Mouse (Mus musculus): ENCODE data around the gene Pknox2. TPM values are rescaled to one million over a fixed set of nuclear protein-coding genes. Genes with fewer than 3 reads are reported as not detected.

The Pknox2 gene
- polyA plus RNA-seq, 1 experiment from 2014 or later: 0.18 TPM

- 80% methylated on average over 3 of the region's 3 CpGs for WGBS (ENCODE audit: insufficient replicate concordance)
- H3K27ac ChIP-seq (ENCODE audit: low read depth): no peak overlapping the region
- H3K9me3 ChIP-seq (ENCODE audit: low read length): no peaks in the 10 kb centered on the region
- no peak overlapping the region for H3K4me3 ChIP-seq (ENCODE audit: low read depth, low read length)
- DNase-seq: no peak
- no peaks in the 10 kb centered on the region for H3K27me3 ChIP-seq (ENCODE audit: insufficient read depth, low read length)
- H3K4me1 ChIP-seq (ENCODE audit: insufficient read depth): no peaks in the 10 kb centered on the region
- H3K36me3 ChIP-seq (replicated peaks; ENCODE audit: insufficient read depth, low read length): no peaks in the 10 kb centered on the region
- H3K4me2 ChIP-seq (ENCODE audit: low read depth, low read length): no peak overlapping the region
- TF ChIP-seq EP300 (IDR thresholded peaks at IDR 0.05; ENCODE audit: low read depth) (no peak), CTCF (IDR thresholded peaks at IDR 0.05; ENCODE audit: low read depth) (peak; percentile 42)
- ATAC-seq: no peak
- H3K9ac ChIP-seq (replicated peaks): no peak overlapping the region
These were observed 112.0 kb downstream of the Pknox2 start for GRCm38 (mm10) chr9:37035248-37035647.

DNA sequence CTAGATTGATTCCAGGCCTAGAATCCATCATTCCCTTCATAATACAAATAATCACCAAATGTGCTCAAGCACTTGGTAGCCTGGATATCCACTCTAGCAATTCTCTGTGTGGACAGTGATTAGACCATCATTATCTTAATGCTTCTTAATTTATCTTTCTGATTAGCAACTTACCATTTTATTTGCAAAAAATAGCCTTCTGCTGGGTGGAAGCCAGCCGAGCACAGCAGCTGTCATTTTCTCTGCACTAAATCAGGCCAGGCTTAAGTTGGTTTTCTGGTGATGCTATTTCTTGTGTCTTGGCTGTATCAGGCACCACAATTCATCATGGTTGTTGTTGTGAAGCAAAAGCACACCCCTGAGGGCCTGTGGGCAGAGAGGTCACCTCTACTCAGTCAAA lies 112.9 kb downstream of the Pknox2 start:
- ATAC-seq (no peak), DNase-seq (no peak)
- Histone ChIP-seq H3K36me3 (replicated peaks; ENCODE audit: insufficient read depth, low read length) (no peaks in the 10 kb centered on the region), H3K4me2 (ENCODE audit: low read depth, low read length) (no peak overlapping the region), H3K27ac (ENCODE audit: low read depth) (no peak overlapping the region), H3K9me3 (ENCODE audit: low read length) (no peaks in the 10 kb centered on the region), H3K9ac (replicated peaks) (no peak overlapping the region), H3K27me3 (ENCODE audit: insufficient read depth, low read length) (no peaks in the 10 kb centered on the region), H3K4me1 (ENCODE audit: insufficient read depth) (no peaks in the 10 kb centered on the region), H3K4me3 (ENCODE audit: low read depth, low read length) (no peak overlapping the region)
- WGBS (ENCODE audit: insufficient replicate concordance): 63% methylated on average over 1 of the region's 1 CpGs
- TF ChIP-seq CTCF (IDR thresholded peaks at IDR 0.05; ENCODE audit: low read depth): no peak
- TF ChIP-seq EP300 (IDR thresholded peaks at IDR 0.05; ENCODE audit: low read depth): no peak

DNA sequence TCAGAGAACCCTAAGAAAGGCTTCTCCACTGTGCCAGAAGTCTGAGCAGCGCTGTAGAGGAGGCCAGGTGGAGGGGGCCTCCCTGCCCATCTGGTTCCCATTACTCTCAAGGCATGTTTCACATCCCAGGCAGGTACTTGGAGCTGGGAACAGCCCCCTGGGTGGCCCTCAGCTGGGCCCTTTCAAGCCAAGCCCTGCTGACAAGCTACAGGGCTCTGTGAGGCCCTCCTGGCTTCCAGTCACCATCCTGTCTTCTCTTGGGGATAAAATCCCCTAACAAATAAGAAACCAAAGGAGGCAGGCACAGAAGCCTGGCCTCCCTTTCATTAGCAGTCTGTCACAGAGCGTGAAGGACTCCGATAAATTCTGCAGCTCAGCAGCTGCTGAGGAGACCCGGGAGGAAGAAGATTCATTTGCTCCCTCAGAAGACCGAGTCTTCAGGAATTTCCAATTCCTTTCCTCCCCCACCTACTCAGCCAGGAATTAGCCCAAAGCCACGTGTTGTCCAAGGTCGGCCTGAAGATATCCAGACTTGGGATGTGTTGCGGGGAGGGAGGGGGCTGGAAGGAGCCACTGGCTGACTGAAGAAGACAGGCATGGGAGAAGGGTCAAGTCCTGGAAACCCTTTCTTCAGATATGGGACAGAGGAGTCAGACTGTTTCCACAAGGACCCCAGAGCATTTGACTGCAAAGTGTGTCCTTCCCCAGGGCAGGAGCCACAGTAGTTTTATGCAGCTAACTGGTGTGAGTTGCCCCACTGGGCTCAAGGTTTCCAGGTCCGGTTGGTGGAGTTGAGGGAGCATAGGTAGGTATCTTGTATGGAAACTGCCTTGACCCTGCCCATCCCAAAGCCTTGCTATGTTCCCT lies 116.6 kb downstream of the Pknox2 start:
- 55% methylated on average over 9 of the region's 9 CpGs for WGBS (ENCODE audit: insufficient replicate concordance)
- Histone ChIP-seq H3K9me3 (ENCODE audit: low read length) (no peaks in the 10 kb centered on the region), H3K4me3 (ENCODE audit: low read depth, low read length) (no peak overlapping the region), H3K9ac (replicated peaks) (no peak overlapping the region), H3K36me3 (replicated peaks; ENCODE audit: insufficient read depth, low read length) (no peaks in the 10 kb centered on the region), H3K4me1 (ENCODE audit: insufficient read depth) (no peaks in the 10 kb centered on the region), H3K4me2 (ENCODE audit: low read depth, low read length) (no peak overlapping the region), H3K27me3 (ENCODE audit: insufficient read depth, low read length) (no peaks in the 10 kb centered on the region), H3K27ac (ENCODE audit: low read depth) (no peak overlapping the region)
- ATAC-seq: no peak
- no peak for DNase-seq
- no peak for TF ChIP-seq EP300 (IDR thresholded peaks at IDR 0.05; ENCODE audit: low read depth)
- TF ChIP-seq CTCF (IDR thresholded peaks at IDR 0.05; ENCODE audit: low read depth): no peak

DNA sequence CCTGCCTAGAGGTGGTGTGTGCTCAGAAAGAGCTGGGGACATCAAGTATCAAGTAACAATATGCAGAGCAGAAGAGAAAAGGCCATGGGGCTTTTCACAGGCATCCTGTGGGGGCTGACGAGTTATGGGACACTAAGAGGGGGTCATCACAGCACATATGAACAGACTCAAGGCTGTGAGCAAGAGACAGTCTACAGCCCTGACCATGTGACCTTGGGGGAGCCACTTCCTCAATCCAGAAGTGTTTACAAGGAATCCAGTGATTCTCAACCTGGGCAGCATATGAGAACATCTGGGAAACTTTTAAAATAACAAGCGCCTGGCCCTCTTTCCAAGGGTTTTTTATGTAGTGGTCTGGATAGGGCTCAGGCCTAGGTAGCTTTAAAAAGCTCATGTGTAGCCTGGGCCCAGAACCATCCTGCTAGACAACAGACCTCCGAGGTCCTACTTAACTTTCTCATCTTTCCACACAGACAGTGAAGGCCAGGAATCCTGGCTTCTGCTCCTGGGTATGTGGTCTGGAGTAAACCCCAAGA lies 117.3 kb downstream of the Pknox2 start:
- no peaks in the 10 kb centered on the region for H3K9me3 ChIP-seq (ENCODE audit: low read length)
- DNase-seq (no peak), ATAC-seq (no peak)
- H3K27ac ChIP-seq (ENCODE audit: low read depth): no peak overlapping the region
- H3K4me1 ChIP-seq (ENCODE audit: insufficient read depth): no peaks in the 10 kb centered on the region
- H3K4me2 ChIP-seq (ENCODE audit: low read depth, low read length): no peak overlapping the region
- no peak overlapping the region for H3K4me3 ChIP-seq (ENCODE audit: low read depth, low read length)
- TF ChIP-seq CTCF (IDR thresholded peaks at IDR 0.05; ENCODE audit: low read depth) (no peak), EP300 (IDR thresholded peaks at IDR 0.05; ENCODE audit: low read depth) (no peak)
- no peak overlapping the region for H3K9ac ChIP-seq (replicated peaks)
- WGBS (ENCODE audit: insufficient replicate concordance): 72% methylated on average over 3 of the region's 3 CpGs
- H3K27me3 ChIP-seq (ENCODE audit: insufficient read depth, low read length): no peaks in the 10 kb centered on the region
- H3K36me3 ChIP-seq (replicated peaks; ENCODE audit: insufficient read depth, low read length): no peaks in the 10 kb centered on the region

DNA sequence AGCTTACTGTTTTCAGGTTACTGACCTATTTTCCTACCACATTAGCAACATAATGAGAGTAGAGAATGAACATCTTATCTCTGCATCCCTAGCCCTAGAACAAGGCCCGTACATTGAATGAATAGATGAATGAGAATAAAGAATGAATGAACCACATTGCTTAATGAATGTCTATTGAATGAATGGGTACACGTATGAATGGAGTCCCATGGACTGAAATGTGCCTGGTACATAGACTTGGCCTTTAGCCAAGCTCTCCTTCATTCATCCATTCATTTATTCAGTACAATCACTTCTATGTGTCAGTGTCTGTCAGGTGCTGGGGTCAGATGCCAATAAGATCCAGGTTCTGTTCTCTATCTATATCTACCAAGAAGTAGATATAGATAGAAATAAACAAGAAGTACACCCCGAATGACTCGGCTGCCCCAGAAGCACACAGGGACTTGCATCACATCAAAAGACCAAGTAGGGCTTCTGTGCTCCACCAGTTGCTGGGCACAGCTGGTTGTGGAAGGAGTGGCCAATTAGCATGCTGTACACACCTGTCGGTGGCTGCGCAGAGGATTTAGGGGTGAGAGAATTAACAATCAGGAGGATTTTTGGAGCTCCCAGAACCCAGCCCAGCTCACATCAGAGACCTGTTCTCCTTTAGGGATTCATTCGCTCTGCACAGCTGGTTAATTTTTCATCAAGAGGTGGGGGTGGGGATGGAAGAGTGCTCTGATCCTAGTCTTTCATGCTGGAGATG lies 119.2 kb downstream of the Pknox2 start:
- WGBS (ENCODE audit: insufficient replicate concordance): 76% methylated on average over 7 of the region's 7 CpGs
- TF ChIP-seq EP300 (IDR thresholded peaks at IDR 0.05; ENCODE audit: low read depth) (no peak), CTCF (IDR thresholded peaks at IDR 0.05; ENCODE audit: low read depth) (no peak)
- ATAC-seq: no peak

DNA sequence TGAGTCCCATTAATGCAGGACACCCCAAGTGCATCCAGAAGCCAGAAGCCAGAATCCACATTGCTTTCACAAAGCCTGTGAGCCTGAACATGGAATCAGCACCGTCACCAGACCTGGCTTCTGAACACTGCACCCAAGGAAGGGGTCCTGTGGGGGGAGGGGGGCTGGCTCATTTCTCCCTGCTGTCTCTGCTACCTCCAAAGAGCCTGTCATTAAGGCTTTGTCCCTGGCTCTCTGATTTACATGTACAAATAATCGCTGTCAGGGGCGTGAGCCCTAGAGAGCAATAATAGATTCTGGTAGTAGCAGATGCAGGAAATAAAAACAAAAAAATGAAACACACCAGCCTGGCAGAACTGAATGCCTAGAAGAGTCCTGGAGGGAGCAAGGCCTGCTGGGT lies 121.3 kb downstream of the Pknox2 start:
- no peak overlapping the region for H3K4me2 ChIP-seq (ENCODE audit: low read depth, low read length)

More for the DNA sequence above, 119.2 kb downstream of the Pknox2 start:
- Histone ChIP-seq H3K27me3 (ENCODE audit: insufficient read depth, low read length) (no peaks in the 10 kb centered on the region), H3K27ac (ENCODE audit: low read depth) (no peak overlapping the region), H3K4me2 (ENCODE audit: low read depth, low read length) (no peak overlapping the region), H3K4me3 (ENCODE audit: low read depth, low read length) (no peak overlapping the region), H3K9ac (replicated peaks) (no peak overlapping the region), H3K4me1 (ENCODE audit: insufficient read depth) (no peaks in the 10 kb centered on the region), H3K9me3 (ENCODE audit: low read length) (no peaks in the 10 kb centered on the region), H3K36me3 (replicated peaks; ENCODE audit: insufficient read depth, low read length) (no peaks in the 10 kb centered on the region)
- DNase-seq: no peak

More for the DNA sequence above, 121.3 kb downstream of the Pknox2 start:
- Histone ChIP-seq H3K27me3 (ENCODE audit: insufficient read depth, low read length) (no peaks in the 10 kb centered on the region), H3K4me1 (ENCODE audit: insufficient read depth) (no peaks in the 10 kb centered on the region), H3K9ac (replicated peaks) (no peak overlapping the region), H3K36me3 (replicated peaks; ENCODE audit: insufficient read depth, low read length) (no peaks in the 10 kb centered on the region), H3K9me3 (ENCODE audit: low read length) (no peaks in the 10 kb centered on the region), H3K4me3 (ENCODE audit: low read depth, low read length) (no peak overlapping the region), H3K27ac (ENCODE audit: low read depth) (no peak overlapping the region)
- WGBS (ENCODE audit: insufficient replicate concordance): 56% methylated on average over 3 of the region's 3 CpGs
- TF ChIP-seq EP300 (IDR thresholded peaks at IDR 0.05; ENCODE audit: low read depth): no peak
- no peak for TF ChIP-seq CTCF (IDR thresholded peaks at IDR 0.05; ENCODE audit: low read depth)
- DNase-seq (no peak), ATAC-seq (no peak)

All from liver, postnatal 0 days (tissue).